Mouse (Mus musculus) left cerebral cortex, adult 6 months (tissue): ENCODE results near the gene Gm5624. TPM values are rescaled to one million over a fixed set of nuclear protein-coding genes. Genes with fewer than 3 reads are reported as not detected.

Experiments used
- long read RNA-seq, 2 experiments: library from polyadenylated mRNA; unstranded; transcript quantifications; one replicate each; pipeline ENCODE4 v2.0.0; 2019 to 2020
- polyA plus RNA-seq: library from polyadenylated mRNA; unstranded; fragments of <200 nt; fragmentation: Nextera tagmentation; gene quantifications from 2 replicates; pipeline ENCODE4 v1.2.3, GENCODE M21; 2021

Gene Gm5624
- not detected in 2 replicates for polyA plus RNA-seq
- long read RNA-seq, experiment 1 = 0 reads
- long read RNA-seq, experiment 2 = 0 reads

DNA sequence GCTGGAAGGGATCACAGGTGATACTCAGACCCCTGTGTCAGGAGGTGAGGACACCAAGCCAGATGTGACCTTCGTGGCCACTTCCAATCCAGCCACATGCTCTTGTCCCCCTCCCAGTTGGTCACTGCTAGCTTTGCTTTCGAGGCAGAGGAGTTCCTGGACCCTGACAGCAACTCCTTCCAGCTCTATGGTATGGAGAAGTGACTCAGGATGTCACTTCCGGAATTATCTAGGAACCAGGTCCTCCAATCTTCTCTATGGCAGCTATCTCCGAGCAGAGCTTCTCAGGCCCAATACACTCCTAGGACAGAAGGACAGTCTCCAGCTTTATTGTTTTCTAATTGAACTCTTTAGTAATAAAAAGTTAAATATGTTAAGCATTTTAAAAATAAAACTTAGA is at the start of gene Gm5624:
Gm5624 (minus strand) TSS at position 202 of the 400 bp plus-strand sequence.

DNA sequence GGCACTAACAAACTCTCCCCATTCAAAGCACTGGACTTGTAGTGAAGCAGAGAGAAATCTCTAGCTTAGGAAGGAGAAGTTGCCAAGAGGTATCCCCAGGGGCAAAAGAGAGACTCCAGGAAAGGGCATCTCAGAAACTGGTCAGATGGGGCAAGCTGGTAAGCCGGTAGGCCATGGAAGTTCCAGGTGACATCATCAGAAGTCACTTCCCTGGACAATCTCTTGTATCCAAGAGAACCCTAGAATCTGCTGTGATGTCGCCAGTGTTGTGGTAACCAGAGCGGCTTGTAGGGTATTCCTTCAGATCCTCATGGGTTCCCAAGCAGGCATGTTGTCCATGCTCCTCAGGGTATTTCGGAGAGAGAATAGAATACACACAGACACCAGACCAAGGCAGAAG is 44.9 kb downstream of the Gm5624 start, which contains the start of gene Gm8247:
Gm8247 (plus strand) TSS at position 301 of the 400 bp plus-strand sequence.

DNA sequence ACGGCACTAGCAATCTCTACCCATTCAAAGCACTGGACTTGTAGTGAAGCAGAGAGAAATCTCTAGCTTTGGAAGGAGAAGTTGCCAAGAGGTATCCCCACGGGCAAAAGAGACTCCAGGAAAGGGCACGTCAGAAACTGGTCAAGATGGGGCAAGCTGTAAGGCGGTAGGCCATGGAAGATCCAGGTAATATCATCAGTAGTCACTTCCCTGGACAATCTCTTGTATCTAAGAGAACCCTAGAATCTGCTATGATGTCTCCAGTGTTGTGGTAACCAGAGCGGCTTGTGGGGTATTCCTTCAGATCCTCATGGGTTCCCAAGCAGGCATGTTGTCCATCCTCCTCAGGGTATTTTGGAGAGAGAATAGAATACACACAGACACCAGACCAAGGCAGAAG is 109.8 kb downstream of the Gm5624 start, which contains the start of gene Gm17093:
Gm17093 (plus strand) TSS at position 301 of the 400 bp plus-strand sequence.

Other genes with a start within 250 kb of the Gm5624 start
- gene Gm3371, start 217.2 kb downstream of the Gm5624 start, polyA plus RNA-seq = not detected in 2 replicates
- gene Gm8232, start 194.3 kb downstream of the Gm5624 start, polyA plus RNA-seq = not detected in 2 replicates
- gene BC061237, start 135.5 kb downstream of the Gm5624 start, polyA plus RNA-seq = not detected in 2 replicates
- not detected in 2 replicates for gene Gm17093, start 109.7 kb downstream of the Gm5624 start, polyA plus RNA-seq
- gene Gm8247, start 44.8 kb downstream of the Gm5624 start, polyA plus RNA-seq = not detected in 2 replicates
- gene Gm8257, start 78.5 kb upstream of the Gm5624 start, polyA plus RNA-seq = not detected in 2 replicates
- not detected in 2 replicates for gene Gm8267, start 122.4 kb upstream of the Gm5624 start, polyA plus RNA-seq
- 0.41 and 0.48 TPM in 2 replicates for gene Ptgdr, start 231.4 kb upstream of the Gm5624 start, polyA plus RNA-seq